Mouse (Mus musculus) ES-Bruce4 (cell line): ENCODE measurements at regions not wholly inside any gene's neighbourhood (a gene's known extent, or its start where the extent isn't known, plus 50 kb on each side); places are given as distances from the start of the nearest gene placed in this dataset.

Source experiments
- H3K27ac ChIP-seq: 2 replicates; pipeline ENCODE4 v1.5.1; 2012; ENCODE audit warnings: low read length, inconsistent platforms; ENCODE audit not compliant: insufficient read depth
- H3K27me3 ChIP-seq: 2 replicates; pipeline ENCODE4 v1.6.1; 2012; ENCODE audit warnings: mild to moderate bottlenecking, low read length, inconsistent platforms; ENCODE audit not compliant: control insufficient read depth, poor library complexity, insufficient read depth, severe bottlenecking
- H3K36me3 ChIP-seq: 2 replicates; pipeline ENCODE4 v1.6.1; 2012; ENCODE audit warnings: inconsistent platforms, mild to moderate bottlenecking, low read length, moderate library complexity; ENCODE audit not compliant: control insufficient read depth, poor library complexity, insufficient read depth, severe bottlenecking
- H3K4me1 ChIP-seq: one replicate; pipeline ENCODE4 v1.8.1; 2011; ENCODE audit warnings: low read length; ENCODE audit not compliant: control insufficient read depth, insufficient read depth
- H3K4me3 ChIP-seq: 2 replicates; pipeline ENCODE4 v1.5.1; 2011; ENCODE audit warnings: low read depth, mild to moderate bottlenecking, low read length
- H3K9ac ChIP-seq: 2 replicates; pipeline ENCODE4 v1.6.1; 2012; ENCODE audit warnings: low read depth, mild to moderate bottlenecking, inconsistent platforms; ENCODE audit not compliant: poor library complexity, severe bottlenecking
- H3K9me3 ChIP-seq: replicated peaks from 2 replicates; pipeline ENCODE4 v1.6.1; 2012; ENCODE audit warnings: mild to moderate bottlenecking, low read length, inconsistent platforms; ENCODE audit not compliant: control insufficient read depth, poor library complexity, insufficient read depth, severe bottlenecking
- CTCF ChIP-seq: IDR thresholded peaks from one replicate; pipeline ENCODE4 v1.8.1; 2011; ENCODE audit warnings: low read depth, low read length
- EP300 ChIP-seq: IDR thresholded peaks from 2 replicates; pipeline ENCODE4 v1.6.1; 2011; ENCODE audit warnings: low read depth, low read length; ENCODE audit not compliant: insufficient read depth
- POLR2A ChIP-seq: IDR thresholded peaks from one replicate; pipeline ENCODE4 v1.8.1; 2011; ENCODE audit warnings: low read length; ENCODE audit not compliant: insufficient read depth

- no peaks in the 10 kb centered on the region for H3K36me3 ChIP-seq
- no peaks in the 10 kb centered on the region for H3K4me1 ChIP-seq
- no peak overlapping the region for H3K4me3 ChIP-seq
- no peaks in the 10 kb centered on the region for H3K27me3 ChIP-seq
- H3K9me3 ChIP-seq: no peaks in the 10 kb centered on the region
- TF ChIP-seq POLR2A (no peak), CTCF (no peak), EP300 (no peak)
- no peak overlapping the region for H3K27ac ChIP-seq
- H3K9ac ChIP-seq: no peak overlapping the region
Measured at GRCm38 (mm10) chr1:183756716-183757115, 256.4 kb upstream of the Dusp10 start.

- no peak overlapping the region for H3K27ac ChIP-seq
- H3K9ac ChIP-seq: no peak overlapping the region
- H3K9me3 ChIP-seq: no peaks in the 10 kb centered on the region
- H3K27me3 ChIP-seq: no peaks in the 10 kb centered on the region
- TF ChIP-seq POLR2A: no peak
- no peak for TF ChIP-seq CTCF
- no peaks in the 10 kb centered on the region for H3K4me1 ChIP-seq
- H3K4me3 ChIP-seq: no peak overlapping the region
- H3K36me3 ChIP-seq: no peaks in the 10 kb centered on the region
Measured at GRCm38 (mm10) chr1:183763864-183764726, 249.0 kb upstream of the Dusp10 start.

DNA sequence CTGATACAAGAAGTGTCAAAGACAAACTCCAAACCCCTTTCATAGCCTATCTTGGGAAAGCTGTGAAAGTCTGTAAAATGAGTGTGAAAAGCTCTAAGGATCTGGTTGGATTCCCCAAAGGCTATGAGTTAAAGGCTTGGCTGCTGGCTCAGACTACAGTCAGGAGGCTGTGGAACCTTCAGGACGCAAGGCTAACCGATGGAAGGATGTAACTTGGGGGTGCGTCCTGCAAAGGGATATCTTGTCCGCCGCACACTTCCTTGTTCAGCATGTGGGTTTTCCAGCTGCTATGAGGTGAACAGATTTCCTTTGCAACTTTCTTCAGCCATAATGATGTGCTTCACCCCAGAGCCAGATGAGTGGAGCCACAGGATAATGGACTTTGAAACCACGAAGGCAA, 240.3 kb upstream of the Dusp10 start:
- Histone ChIP-seq H3K27me3 (no peaks in the 10 kb centered on the region), H3K36me3 (no peaks in the 10 kb centered on the region), H3K9ac (no peak overlapping the region), H3K9me3 (no peaks in the 10 kb centered on the region), H3K27ac (no peak overlapping the region), H3K4me3 (no peak overlapping the region), H3K4me1 (no peaks in the 10 kb centered on the region)
- TF ChIP-seq POLR2A (no peak), CTCF (no peak), EP300 (no peak)

- no peak overlapping the region for H3K4me3 ChIP-seq
- H3K36me3 ChIP-seq: no peaks in the 10 kb centered on the region
- H3K27ac ChIP-seq: no peak overlapping the region
- TF ChIP-seq EP300 (no peak), POLR2A (no peak), CTCF (no peak)
- no peak overlapping the region for H3K9ac ChIP-seq
- no peaks in the 10 kb centered on the region for H3K4me1 ChIP-seq
- H3K9me3 ChIP-seq: no peaks in the 10 kb centered on the region
- no peaks in the 10 kb centered on the region; the same call in 1 of the 2 replicates for H3K27me3 ChIP-seq
Measured at GRCm38 (mm10) chr1:183780180-183780579, 232.9 kb upstream of the Dusp10 start.

GRCm38 (mm10) chr1:183780779-183781178, 232.3 kb upstream of the Dusp10 start:
- Histone ChIP-seq H3K27ac (no peak overlapping the region), H3K9me3 (no peaks in the 10 kb centered on the region), H3K36me3 (no peaks in the 10 kb centered on the region), H3K27me3 (no peaks in the 10 kb centered on the region; the same call in 1 of the 2 replicates), H3K4me1 (no peaks in the 10 kb centered on the region), H3K4me3 (no peak overlapping the region), H3K9ac (no peak overlapping the region)
- TF ChIP-seq CTCF (no peak), POLR2A (no peak)

DNA sequence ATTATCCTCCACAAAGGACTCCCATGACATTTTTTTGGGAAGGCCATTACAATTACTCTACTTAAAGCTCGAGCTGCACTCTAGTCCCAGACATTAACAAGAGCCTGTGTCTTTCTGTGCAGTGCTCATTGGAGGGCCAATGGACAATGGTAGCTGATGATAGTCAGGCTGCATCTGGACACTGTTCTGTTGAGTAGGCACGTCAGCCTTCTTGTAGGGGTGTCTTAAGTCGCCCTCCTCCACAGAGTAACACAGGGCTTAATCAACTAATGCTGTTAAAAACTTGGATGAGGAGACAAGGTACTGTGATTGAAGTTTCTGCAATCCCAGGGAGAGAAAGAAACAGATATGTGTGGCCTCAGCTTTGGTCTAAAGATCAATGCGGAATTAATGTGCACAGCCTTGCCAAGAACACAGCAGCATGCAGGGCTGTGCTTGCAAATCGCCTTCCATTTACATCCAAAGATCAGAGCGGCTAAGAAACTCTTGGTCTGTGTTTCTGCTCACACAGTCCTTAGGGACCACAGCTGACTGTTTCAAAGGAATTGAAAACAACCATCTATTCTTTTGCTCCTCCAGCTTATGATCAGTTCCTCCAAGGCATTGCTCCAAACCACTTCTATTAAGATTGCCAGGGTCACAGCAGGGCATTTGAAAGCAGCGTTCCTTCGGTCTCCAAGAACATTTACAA, 229.5 kb upstream of the Dusp10 start:
- no peaks in the 10 kb centered on the region for H3K36me3 ChIP-seq
- no peaks in the 10 kb centered on the region for H3K9me3 ChIP-seq
- H3K4me1 ChIP-seq: no peaks in the 10 kb centered on the region
- no peak overlapping the region for H3K27ac ChIP-seq
- H3K9ac ChIP-seq: no peak overlapping the region
- H3K4me3 ChIP-seq: no peak overlapping the region
- no peaks in the 10 kb centered on the region; the same call in 1 of the 2 replicates for H3K27me3 ChIP-seq
- TF ChIP-seq EP300: no peak
- no peak for TF ChIP-seq POLR2A
- no peak for TF ChIP-seq CTCF
